Mouse (Mus musculus) forebrain, embryonic 13.5 days (tissue): ENCODE measurements around the gene Pkp4. TPM values are rescaled to one million over a fixed set of nuclear protein-coding genes. Genes with fewer than 3 reads are reported as not detected.

Experiments used
- ATAC-seq: fragments of 200-750 bp; cut with Nextera tagmentation; 2 replicates; pipeline ENCODE4 v1.8.0; 2017
- H3K27ac ChIP-seq: fragments of 300-500 bp; sonication (generic); 2 replicates; pipeline ENCODE4 v1.5.1; 2015; ENCODE audit warnings: inconsistent platforms, mild to moderate bottlenecking, moderate library complexity
- H3K27me3 ChIP-seq: fragments of 300-500 bp; sonication (generic); 2 replicates; pipeline ENCODE4 v1.6.1; 2015; ENCODE audit warnings: mild to moderate bottlenecking, inconsistent platforms
- H3K36me3 ChIP-seq: fragments of 300-500 bp; sonication (generic); 2 replicates; pipeline ENCODE4 v1.6.1; 2015; ENCODE audit warnings: mild to moderate bottlenecking, inconsistent platforms; ENCODE audit not compliant: poor library complexity, severe bottlenecking
- H3K4me1 ChIP-seq: fragments of 300-500 bp; sonication (generic); 2 replicates; pipeline ENCODE4 v1.6.1; 2015; ENCODE audit warnings: inconsistent platforms
- H3K4me2 ChIP-seq: fragments of 300-500 bp; sonication (generic); 2 replicates; pipeline ENCODE4 v1.6.1; 2015; ENCODE audit warnings: inconsistent platforms, mild to moderate bottlenecking, moderate library complexity
- H3K4me3 ChIP-seq: fragments of 300-500 bp; sonication (generic); 2 replicates; pipeline ENCODE4 v1.5.1; 2015; ENCODE audit warnings: mild to moderate bottlenecking, inconsistent platforms
- H3K9ac ChIP-seq: fragments of 300-500 bp; sonication (generic); 2 replicates; pipeline ENCODE4 v1.6.1; 2015; ENCODE audit warnings: mild to moderate bottlenecking, inconsistent platforms
- H3K9me3 ChIP-seq: fragments of 300-500 bp; sonication (generic); replicated peaks from 2 replicates; pipeline ENCODE4 v1.6.1; 2016; ENCODE audit warnings: inconsistent platforms
- WGBS: fragments of 180-500 bp; shearing (Covaris S2); methylation state at CpG from one replicate; pipeline ENCODE4 v1.1.7; 2015; 5-methylcytosine and 5-hydroxymethylcytosine counted together
- polyA plus RNA-seq: library from polyadenylated mRNA; unstranded; fragments of >200 nt; fragmentation: Nextera tagmentation; extraction: Ambion mirVana; gene quantifications from 2 replicates; pipeline ENCODE4 v1.2.1, GENCODE M21; 2015

Pkp4 gene
- polyA plus RNA-seq, 1 experiment from 2014 or later, result 19.7 TPM

DNA sequence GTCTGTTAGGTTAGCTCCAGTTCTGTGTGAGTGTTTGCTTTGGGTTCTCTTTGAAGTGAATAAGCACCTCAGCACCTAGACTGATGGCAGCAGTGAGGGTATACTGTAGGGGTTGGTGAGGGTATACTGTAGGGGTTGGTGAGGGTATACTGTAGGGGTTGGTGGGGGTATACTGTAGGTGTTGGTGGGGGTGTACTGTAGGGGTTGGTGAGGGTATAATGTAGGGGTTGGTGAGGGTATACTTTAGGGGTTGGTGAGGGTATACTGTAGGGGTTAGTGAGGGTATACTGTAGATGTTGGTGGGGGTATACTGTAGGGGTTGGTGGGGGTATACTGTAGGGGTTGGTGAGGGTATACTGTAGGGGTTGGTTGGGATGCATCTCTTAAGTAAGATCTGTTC is 92.2 kb downstream of the Pkp4 start:
- Histone ChIP-seq H3K36me3 (no peaks in the 10 kb centered on the region), H3K27ac (no peak overlapping the region), H3K4me1 (0 out of 2 replicates have a peak, but pooled peaks cover 3% of the 10 kb centered on the region), H3K4me3 (no peak overlapping the region), H3K9me3 (no peaks in the 10 kb centered on the region), H3K9ac (no peak overlapping the region), H3K4me2 (no peak overlapping the region), H3K27me3 (no peaks in the 10 kb centered on the region)
- ATAC-seq, result no peak

DNA sequence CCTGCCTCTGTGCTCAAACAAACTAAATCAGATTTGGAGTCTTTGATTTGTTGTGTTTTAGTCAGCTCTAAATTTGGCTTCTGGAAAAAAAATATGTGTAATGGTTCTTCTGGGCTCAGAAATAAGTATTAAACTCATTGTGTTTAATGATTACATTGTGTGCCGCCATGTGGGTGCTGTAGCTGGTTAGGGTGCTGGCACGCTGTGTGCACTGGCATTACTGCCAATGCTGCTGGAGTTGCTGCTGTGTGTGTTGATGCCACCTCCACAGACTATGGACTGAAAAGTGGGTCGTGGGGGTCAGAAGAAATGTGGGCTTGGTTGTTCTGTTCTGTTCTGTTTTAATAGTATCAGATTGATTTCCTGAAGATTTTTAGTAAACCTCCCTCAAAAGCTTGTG is 92.8 kb downstream of the Pkp4 start:
- Histone ChIP-seq H3K27me3 (no peaks in the 10 kb centered on the region), H3K27ac (no peak overlapping the region), H3K9me3 (no peaks in the 10 kb centered on the region), H3K4me1 (peaks cover 4% of the 10 kb centered on the region), H3K4me3 (no peak overlapping the region), H3K36me3 (no peaks in the 10 kb centered on the region), H3K9ac (no peak overlapping the region), H3K4me2 (no peak overlapping the region)
- WGBS, result 83% methylated on average over 3 of the region's 3 CpGs
- no peak for ATAC-seq

GRCm38 (mm10) chr2:59258821-59259231 is 98.2 kb downstream of the Pkp4 start:
- H3K36me3 ChIP-seq, result no peaks in the 10 kb centered on the region
- no peaks in the 10 kb centered on the region for H3K9me3 ChIP-seq
- 0 out of 2 replicates have a peak, but pooled peaks have one; percentile 20 for ATAC-seq
- no peaks in the 10 kb centered on the region for H3K27me3 ChIP-seq
- no peak overlapping the region for H3K27ac ChIP-seq
- H3K9ac ChIP-seq, result no peak overlapping the region
- H3K4me3 ChIP-seq, result no peak overlapping the region
- 74% methylated on average over 6 of the region's 6 CpGs for WGBS
- peaks cover 6% of the 10 kb centered on the region for H3K4me1 ChIP-seq
- H3K4me2 ChIP-seq, result no peak overlapping the region

- Histone ChIP-seq H3K27ac (no peak overlapping the region), H3K4me3 (no peak overlapping the region), H3K27me3 (no peaks in the 10 kb centered on the region), H3K36me3 (no peaks in the 10 kb centered on the region), H3K9ac (no peak overlapping the region), H3K9me3 (no peaks in the 10 kb centered on the region), H3K4me1 (peaks cover 6% of the 10 kb centered on the region), H3K4me2 (no peak overlapping the region)
- ATAC-seq, result no peak
- WGBS, result 81% methylated on average over 6 of the region's 6 CpGs
These were observed 98.7 kb downstream of the Pkp4 start for GRCm38 (mm10) chr2:59259346-59259745.

- H3K4me1 ChIP-seq, result peaks cover 6% of the 10 kb centered on the region
- H3K9ac ChIP-seq, result no peak overlapping the region
- no peak overlapping the region for H3K4me2 ChIP-seq
- WGBS, result 86% methylated on average over 2 of the region's 2 CpGs
- H3K9me3 ChIP-seq, result no peaks in the 10 kb centered on the region
- H3K4me3 ChIP-seq, result no peak overlapping the region
- H3K27me3 ChIP-seq, result no peaks in the 10 kb centered on the region
- ATAC-seq, result no peak
- no peaks in the 10 kb centered on the region for H3K36me3 ChIP-seq
- H3K27ac ChIP-seq, result no peak overlapping the region
These were observed 100.6 kb downstream of the Pkp4 start for GRCm38 (mm10) chr2:59261203-59261602.

DNA sequence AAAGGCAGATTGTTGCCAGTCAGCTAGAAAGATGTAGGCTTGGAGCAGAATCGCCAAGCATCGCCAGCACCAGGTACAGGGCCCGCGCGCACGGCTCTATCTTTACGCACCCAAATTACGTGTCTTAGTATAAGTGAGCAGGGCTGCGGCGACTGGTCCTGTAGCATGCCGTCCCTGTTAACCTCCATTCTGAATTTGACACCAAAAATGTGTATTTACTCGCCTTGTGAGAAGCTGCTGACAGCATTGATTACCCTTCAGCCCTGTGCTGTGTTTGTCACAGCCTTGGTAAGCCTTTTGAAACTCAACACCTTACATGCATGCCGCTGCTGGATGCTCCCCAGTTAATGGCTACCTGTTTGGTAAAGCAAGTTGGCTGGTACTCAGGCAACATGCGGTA is 105.8 kb downstream of the Pkp4 start:
- ATAC-seq, result no peak
- Histone ChIP-seq H3K4me1 (no peaks in the 10 kb centered on the region), H3K27me3 (no peaks in the 10 kb centered on the region), H3K4me3 (no peak overlapping the region), H3K9ac (no peak overlapping the region), H3K4me2 (no peak overlapping the region), H3K27ac (no peak overlapping the region), H3K36me3 (no peaks in the 10 kb centered on the region), H3K9me3 (no peaks in the 10 kb centered on the region)
- 96% methylated on average over 14 of the region's 14 CpGs for WGBS

DNA sequence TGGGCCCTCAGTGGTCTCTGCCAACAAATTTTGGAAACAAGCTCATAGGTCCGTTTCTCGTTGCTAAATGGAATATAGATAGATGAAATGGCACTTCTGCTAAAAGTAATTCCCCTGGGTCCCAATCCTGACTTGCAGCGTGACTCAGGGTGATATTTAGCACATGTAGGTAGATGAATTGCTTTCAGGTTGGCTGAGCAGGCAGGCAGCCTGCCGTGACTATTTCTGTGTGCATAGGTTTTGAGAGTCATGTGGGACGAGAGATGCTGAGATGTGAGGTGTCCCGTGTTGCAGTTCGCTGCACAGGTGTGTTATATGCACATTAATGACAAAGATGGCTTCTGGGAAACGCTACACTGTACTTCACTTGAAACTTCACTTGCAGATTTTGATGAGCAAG is 111.2 kb downstream of the Pkp4 start:
- Histone ChIP-seq H3K27me3 (no peaks in the 10 kb centered on the region), H3K4me3 (no peak overlapping the region), H3K9me3 (no peaks in the 10 kb centered on the region), H3K36me3 (no peaks in the 10 kb centered on the region), H3K4me2 (no peak overlapping the region), H3K27ac (no peak overlapping the region), H3K4me1 (no peaks in the 10 kb centered on the region), H3K9ac (no peak overlapping the region)
- no peak for ATAC-seq
- 88% methylated on average over 8 of the region's 8 CpGs for WGBS

DNA sequence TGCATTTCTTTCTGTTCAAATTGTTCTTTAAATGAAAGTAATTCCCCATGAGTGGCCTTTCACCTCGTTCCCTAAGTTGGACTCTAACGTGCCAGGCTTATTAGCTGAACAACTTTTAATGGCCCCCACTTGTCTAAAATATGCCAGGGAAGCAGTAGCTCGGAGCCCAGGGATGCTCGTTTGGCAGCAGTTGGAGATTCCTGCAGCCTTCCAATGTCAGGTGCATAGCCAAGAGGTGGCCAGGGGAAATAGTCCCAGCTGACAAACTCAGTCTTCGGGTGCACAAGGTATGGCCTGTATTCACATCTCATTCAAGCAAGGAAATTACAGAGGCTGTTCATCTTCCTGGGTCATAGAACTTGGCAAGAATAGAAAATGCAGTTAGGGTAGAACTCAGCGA is 112.1 kb downstream of the Pkp4 start:
- Histone ChIP-seq H3K27ac (no peak overlapping the region), H3K36me3 (no peaks in the 10 kb centered on the region), H3K9ac (no peak overlapping the region), H3K9me3 (no peaks in the 10 kb centered on the region), H3K4me1 (no peaks in the 10 kb centered on the region), H3K27me3 (no peaks in the 10 kb centered on the region), H3K4me2 (no peak overlapping the region), H3K4me3 (no peak overlapping the region)
- no peak for ATAC-seq
- 62% methylated on average over 6 of the region's 6 CpGs for WGBS

DNA sequence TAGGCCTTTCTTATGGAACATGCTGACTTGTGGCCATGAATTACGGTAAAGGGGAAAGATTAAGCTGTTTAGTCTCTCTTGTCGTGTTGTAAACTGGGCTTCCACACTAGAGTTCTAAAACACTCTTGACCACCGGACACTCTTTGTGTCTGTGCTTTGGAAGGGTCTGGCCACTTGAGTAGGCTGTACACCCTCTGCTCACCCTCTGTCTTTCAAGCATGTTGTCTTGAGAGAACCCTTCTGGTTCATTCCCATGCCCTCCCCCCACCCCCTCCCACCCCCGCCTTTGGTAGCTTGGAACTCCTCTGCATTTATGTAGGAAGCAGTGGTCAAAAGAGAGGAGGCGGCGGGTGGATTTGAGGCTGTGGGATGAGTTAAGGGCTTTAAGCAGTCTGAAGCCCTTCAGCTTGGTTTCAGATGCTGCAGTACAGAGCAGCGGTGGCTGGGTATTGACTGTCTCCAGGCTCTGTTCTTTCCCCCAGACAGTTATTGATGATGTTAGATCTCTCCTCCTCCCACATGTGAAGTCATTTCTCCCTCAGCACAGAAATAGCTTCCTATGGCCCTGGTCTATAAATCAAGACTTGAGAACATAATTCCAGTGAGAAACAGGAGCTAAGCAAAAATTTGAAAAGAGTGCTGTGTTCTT is 120.4 kb downstream of the Pkp4 start:
- no peak overlapping the region for H3K4me2 ChIP-seq
- H3K4me3 ChIP-seq, result no peak overlapping the region
- no peak for ATAC-seq
- H3K9ac ChIP-seq, result no peak overlapping the region
- WGBS, result 89% methylated on average over 7 of the region's 7 CpGs
- no peak overlapping the region for H3K27ac ChIP-seq
- H3K4me1 ChIP-seq, result no peaks in the 10 kb centered on the region
- no peaks in the 10 kb centered on the region for H3K9me3 ChIP-seq
- H3K36me3 ChIP-seq, result no peaks in the 10 kb centered on the region
- H3K27me3 ChIP-seq, result no peaks in the 10 kb centered on the region

GRCm38 (mm10) chr2:59282966-59283365 is 122.3 kb downstream of the Pkp4 start:
- Histone ChIP-seq H3K27ac (no peak overlapping the region), H3K4me1 (peaks cover 4% of the 10 kb centered on the region; the same call in 1 of the 2 replicates), H3K9me3 (no peaks in the 10 kb centered on the region), H3K9ac (no peak overlapping the region), H3K27me3 (no peaks in the 10 kb centered on the region), H3K4me3 (no peak overlapping the region), H3K4me2 (no peak overlapping the region), H3K36me3 (no peaks in the 10 kb centered on the region)
- WGBS, result 97% methylated on average over 6 of the region's 6 CpGs
- ATAC-seq, result no peak

DNA sequence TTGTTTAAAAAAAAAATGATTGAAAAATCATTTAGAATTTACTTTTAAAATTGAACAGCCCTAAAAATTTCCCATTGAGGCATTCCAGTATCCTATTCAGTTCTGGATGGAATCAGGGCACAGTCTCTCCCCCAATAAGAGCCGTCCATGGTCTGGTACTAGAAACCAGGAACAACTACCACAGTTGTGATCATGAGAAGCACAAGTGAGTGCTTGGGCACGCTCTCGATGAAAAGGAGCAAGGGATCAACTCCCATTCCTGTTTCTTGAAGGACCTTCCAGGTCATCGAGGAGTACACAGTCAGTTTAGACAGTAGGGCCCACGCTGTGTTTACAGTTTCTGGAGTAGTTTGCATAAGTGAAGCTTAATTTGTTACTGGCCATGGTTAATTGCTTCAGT is 123.6 kb downstream of the Pkp4 start:
- peaks cover 4% of the 10 kb centered on the region; the same call in 1 of the 2 replicates for H3K4me1 ChIP-seq
- H3K4me2 ChIP-seq, result no peak overlapping the region
- no peaks in the 10 kb centered on the region for H3K36me3 ChIP-seq
- H3K4me3 ChIP-seq, result no peak overlapping the region
- 91% methylated on average over 5 of the region's 5 CpGs for WGBS
- H3K9ac ChIP-seq, result no peak overlapping the region
- H3K9me3 ChIP-seq, result no peaks in the 10 kb centered on the region
- H3K27ac ChIP-seq, result no peak overlapping the region
- no peaks in the 10 kb centered on the region for H3K27me3 ChIP-seq
- no peak for ATAC-seq

DNA sequence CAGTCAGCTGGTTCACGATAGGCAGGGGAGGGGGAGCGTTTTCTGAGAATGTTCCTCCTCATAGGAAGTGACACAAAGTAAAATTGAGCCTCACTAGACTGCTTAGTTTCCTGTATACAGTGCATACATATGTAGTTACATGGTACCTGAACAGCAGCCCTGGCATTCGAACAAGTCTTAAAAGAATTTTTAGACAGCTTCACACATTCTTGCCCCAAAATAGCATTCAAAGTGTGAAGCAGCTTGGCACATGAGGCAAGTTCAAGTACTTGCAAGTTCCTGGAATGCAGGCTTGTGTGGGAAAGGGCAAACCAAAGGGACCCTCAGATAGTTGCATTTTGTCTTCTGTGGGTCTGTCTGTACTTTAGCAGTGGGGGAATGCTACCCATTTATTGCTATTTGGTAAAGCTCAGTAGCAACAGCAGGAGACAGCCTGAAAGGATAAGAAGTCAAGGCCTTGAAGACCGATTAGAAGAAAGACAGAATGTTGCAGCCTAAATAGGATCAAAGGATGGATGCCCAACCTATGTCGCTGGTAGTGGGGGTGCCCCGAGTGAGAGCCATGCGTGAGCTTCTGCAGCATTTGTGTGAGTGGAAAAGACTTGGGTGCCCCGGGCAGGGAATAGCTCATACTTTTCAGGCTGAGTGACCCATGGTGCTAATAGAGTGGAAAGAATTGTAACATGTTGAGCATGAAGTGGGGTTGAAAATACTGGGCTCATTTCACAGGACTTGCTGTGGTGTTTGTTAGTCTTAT is 124.3 kb downstream of the Pkp4 start:
- H3K9ac ChIP-seq, result no peak overlapping the region
- no peaks in the 10 kb centered on the region for H3K27me3 ChIP-seq
- H3K4me3 ChIP-seq, result no peak overlapping the region
- no peaks in the 10 kb centered on the region for H3K9me3 ChIP-seq
- no peak overlapping the region for H3K4me2 ChIP-seq
- WGBS, result 84% methylated on average over 8 of the region's 8 CpGs
- ATAC-seq, result no peak
- no peaks in the 10 kb centered on the region for H3K36me3 ChIP-seq
- no peak overlapping the region for H3K27ac ChIP-seq
- H3K4me1 ChIP-seq, result peaks cover 4% of the 10 kb centered on the region; the same call in 1 of the 2 replicates
